Mouse (Mus musculus): ENCODE measurements at regions not wholly inside any gene's neighbourhood (a gene's known extent, or its start where the extent isn't known, plus 50 kb on each side); places are given as distances from the start of the nearest gene placed in this dataset.

DNA sequence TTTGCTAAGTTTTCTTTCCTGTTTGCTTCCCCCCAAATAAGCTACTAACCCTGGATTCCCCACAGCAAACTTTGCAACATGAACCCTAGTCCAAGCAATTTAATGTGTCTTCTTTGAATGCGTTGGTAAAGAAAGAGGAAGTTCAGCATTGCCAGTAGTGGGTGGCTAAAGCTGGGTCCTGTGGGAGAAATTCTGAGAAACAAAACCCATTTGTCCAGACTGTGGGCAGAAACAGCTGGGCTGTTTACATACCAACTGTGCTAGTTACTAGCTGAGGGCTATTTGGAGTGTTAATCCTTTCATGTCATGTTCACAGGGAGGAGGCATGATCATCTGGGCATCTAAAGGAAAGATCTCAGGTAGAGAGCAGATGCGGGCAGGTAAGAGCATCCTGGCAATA is 51.8 kb upstream of the 1190002N15Rik start:
- no peaks in the 10 kb centered on the region for H3K9me3 ChIP-seq (ENCODE audit: low read length)
- no peak overlapping the region for H3K4me3 ChIP-seq (ENCODE audit: low read depth, low read length)
- no peak for TF ChIP-seq CTCF (IDR thresholded peaks at IDR 0.05)
- WGBS: 88% methylated on average over 2 of the region's 2 CpGs
- H3K4me2 ChIP-seq (ENCODE audit: low read depth, low read length, poor library complexity, severe bottlenecking): no peak overlapping the region
- ATAC-seq (ENCODE audit: low FRiP score): no peak
- no peak overlapping the region for H3K9ac ChIP-seq (replicated peaks; ENCODE audit: low read length, poor library complexity, severe bottlenecking)
- H3K27me3 ChIP-seq (ENCODE audit: insufficient read depth, low read length): no peaks in the 10 kb centered on the region
- no peak overlapping the region for H3K27ac ChIP-seq (ENCODE audit: low read depth, low read length)
- DNase-seq (ENCODE audit: low spot score): no peak
- H3K36me3 ChIP-seq (ENCODE audit: insufficient read depth, low read length): no peaks in the 10 kb centered on the region
- no peaks in the 10 kb centered on the region for H3K4me1 ChIP-seq (ENCODE audit: insufficient read depth, low read length)

DNA sequence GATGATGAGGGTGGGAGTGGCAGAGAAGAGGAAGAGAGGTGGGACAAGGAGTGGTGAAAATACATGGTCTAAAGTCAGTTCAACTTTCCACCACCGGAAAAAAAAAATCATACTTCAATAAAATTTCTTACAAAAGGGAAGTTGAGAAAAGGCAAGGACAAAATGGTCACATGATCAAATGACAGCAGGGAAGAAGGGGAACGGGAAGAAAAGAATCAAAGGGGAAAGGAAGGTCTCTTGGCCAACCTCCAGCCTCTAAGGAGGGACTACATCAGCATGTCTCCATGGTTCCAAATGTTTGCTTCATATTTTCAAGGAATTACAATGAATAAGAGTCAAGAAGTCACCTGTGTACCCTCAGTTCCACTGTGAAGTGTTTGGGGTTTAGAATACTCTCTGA is 64.7 kb upstream of the Slc9a9 start:
- H3K4me1 ChIP-seq (ENCODE audit: insufficient read depth, low read length): no peaks in the 10 kb centered on the region
- H3K36me3 ChIP-seq (ENCODE audit: insufficient read depth, low read length): no peaks in the 10 kb centered on the region
- no peak overlapping the region for H3K4me3 ChIP-seq (ENCODE audit: low read depth, low read length)
- no peaks in the 10 kb centered on the region for H3K9me3 ChIP-seq (ENCODE audit: low read length)
- H3K9ac ChIP-seq (replicated peaks; ENCODE audit: low read length, poor library complexity, severe bottlenecking): no peak overlapping the region
- no peak overlapping the region for H3K27ac ChIP-seq (ENCODE audit: low read depth, low read length)
- H3K27me3 ChIP-seq (ENCODE audit: insufficient read depth, low read length): no peaks in the 10 kb centered on the region
- ATAC-seq (ENCODE audit: low FRiP score) (no peak), DNase-seq (ENCODE audit: low spot score) (no peak)
- no peak for TF ChIP-seq CTCF (IDR thresholded peaks at IDR 0.05)
- WGBS: 71% methylated on average over 2 of the region's 2 CpGs
- H3K4me2 ChIP-seq (ENCODE audit: low read depth, low read length, poor library complexity, severe bottlenecking): no peak overlapping the region

DNA sequence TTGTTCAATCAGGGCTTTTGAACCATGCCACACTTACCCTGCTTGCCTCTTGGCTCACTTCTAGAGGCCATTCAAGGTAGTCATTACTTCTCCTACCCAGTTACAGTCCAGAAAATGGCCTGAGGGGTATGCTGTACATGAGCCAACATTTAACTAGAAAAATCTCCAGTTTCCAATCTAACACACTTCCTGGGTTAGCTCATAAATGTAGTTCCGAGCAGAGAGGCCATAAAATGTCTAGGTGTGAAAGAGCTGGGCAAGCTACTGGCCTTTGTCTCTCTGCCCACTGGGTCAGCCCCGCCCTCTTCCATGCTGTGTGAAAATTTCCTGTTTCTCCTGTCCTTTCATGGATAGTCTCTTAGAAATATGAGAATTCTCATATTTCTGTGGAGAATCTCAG is 63.3 kb upstream of the Slc9a9 start:
- no peak for TF ChIP-seq CTCF (IDR thresholded peaks at IDR 0.05)
- Histone ChIP-seq H3K9me3 (ENCODE audit: low read length) (no peaks in the 10 kb centered on the region), H3K27me3 (ENCODE audit: insufficient read depth, low read length) (no peaks in the 10 kb centered on the region), H3K4me2 (ENCODE audit: low read depth, low read length, poor library complexity, severe bottlenecking) (no peak overlapping the region), H3K27ac (ENCODE audit: low read depth, low read length) (no peak overlapping the region; the same call in 1 of the 2 replicates), H3K4me3 (ENCODE audit: low read depth, low read length) (no peak overlapping the region), H3K4me1 (ENCODE audit: insufficient read depth, low read length) (peaks cover 4% of the 10 kb centered on the region; the same call in 1 of the 2 replicates), H3K36me3 (ENCODE audit: insufficient read depth, low read length) (no peaks in the 10 kb centered on the region), H3K9ac (replicated peaks; ENCODE audit: low read length, poor library complexity, severe bottlenecking) (no peak overlapping the region)
- DNase-seq (ENCODE audit: low spot score) (no peak), ATAC-seq (ENCODE audit: low FRiP score) (no peak)
- 90% methylated on average over 2 of the region's 2 CpGs for WGBS

DNA sequence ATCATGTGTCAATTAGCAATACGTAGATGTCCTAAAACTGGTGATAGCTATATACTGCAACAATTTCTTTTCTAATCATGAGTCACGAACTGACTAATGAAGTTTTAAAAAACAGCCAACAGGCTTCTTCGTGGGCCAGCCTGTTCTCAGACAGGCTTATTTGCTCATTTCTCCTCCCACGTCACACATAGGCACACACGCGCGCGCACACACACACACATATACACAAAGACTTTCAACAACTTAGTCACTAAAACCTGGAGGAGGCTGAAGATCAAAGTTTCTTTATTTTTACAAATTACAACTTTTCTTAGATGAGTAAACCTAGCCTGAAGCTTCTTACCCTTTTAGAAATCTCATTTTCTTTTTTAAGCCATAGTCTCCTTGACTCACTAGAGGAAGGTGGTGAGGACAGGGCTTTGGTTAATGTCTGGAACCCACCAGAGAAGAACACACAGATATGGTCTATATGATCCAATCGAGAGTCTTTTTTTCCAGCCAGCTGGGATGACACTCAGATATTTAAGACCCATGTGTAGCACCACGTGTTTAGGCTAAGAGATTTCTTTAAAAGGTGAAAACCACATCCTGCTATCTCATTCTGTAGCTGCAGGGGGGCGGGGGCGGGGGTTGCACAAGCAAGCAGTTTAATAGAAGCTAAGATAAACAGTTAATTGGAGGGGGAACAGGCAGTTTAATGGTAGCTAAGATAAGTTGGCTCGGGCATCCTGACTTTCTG is 62.5 kb upstream of the Slc9a9 start:
- H3K4me3 ChIP-seq (ENCODE audit: low read depth, low read length): no peak overlapping the region
- H3K27ac ChIP-seq (ENCODE audit: low read depth, low read length): no peak overlapping the region; the same call in 1 of the 2 replicates
- WGBS: 84% methylated on average over 13 of the region's 13 CpGs
- no peak overlapping the region for H3K9ac ChIP-seq (replicated peaks; ENCODE audit: low read length, poor library complexity, severe bottlenecking)
- ATAC-seq (ENCODE audit: low FRiP score): no peak
- H3K36me3 ChIP-seq (ENCODE audit: insufficient read depth, low read length): no peaks in the 10 kb centered on the region
- H3K4me1 ChIP-seq (ENCODE audit: insufficient read depth, low read length): peaks cover 4% of the 10 kb centered on the region; the same call in 1 of the 2 replicates
- no peaks in the 10 kb centered on the region for H3K27me3 ChIP-seq (ENCODE audit: insufficient read depth, low read length)
- no peak overlapping the region for H3K4me2 ChIP-seq (ENCODE audit: low read depth, low read length, poor library complexity, severe bottlenecking)
- H3K9me3 ChIP-seq (ENCODE audit: low read length): no peaks in the 10 kb centered on the region
- no peak for TF ChIP-seq CTCF (IDR thresholded peaks at IDR 0.05)
- DNase-seq (ENCODE audit: low spot score): no peak

DNA sequence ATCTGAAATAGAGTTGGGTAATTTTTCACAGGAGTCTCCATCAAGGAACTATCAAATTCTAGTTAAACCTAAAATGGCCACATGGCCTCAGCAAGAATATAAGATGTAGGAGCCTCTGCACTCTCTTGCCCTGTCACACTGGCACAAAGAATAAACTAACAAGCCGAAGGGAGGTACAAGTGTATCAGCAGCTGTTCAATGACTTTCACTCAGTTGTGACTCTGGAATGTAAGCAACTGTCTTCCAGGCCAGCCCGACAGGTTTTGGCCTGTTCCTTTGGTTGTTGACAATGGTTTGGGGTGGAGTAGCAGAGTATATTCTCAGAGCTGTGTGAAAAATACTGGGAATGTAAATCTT is 62.0 kb upstream of the Slc9a9 start:
- no peak overlapping the region for H3K27ac ChIP-seq (ENCODE audit: low read depth, low read length)
- H3K4me2 ChIP-seq (ENCODE audit: low read depth, low read length, poor library complexity, severe bottlenecking): no peak overlapping the region
- no peaks in the 10 kb centered on the region for H3K27me3 ChIP-seq (ENCODE audit: insufficient read depth, low read length)
- H3K36me3 ChIP-seq (ENCODE audit: insufficient read depth, low read length): no peaks in the 10 kb centered on the region
- H3K4me1 ChIP-seq (ENCODE audit: insufficient read depth, low read length): peaks cover 4% of the 10 kb centered on the region; the same call in 1 of the 2 replicates
- DNase-seq (ENCODE audit: low spot score): no peak
- ATAC-seq (ENCODE audit: low FRiP score): no peak
- 81% methylated on average over 2 of the region's 2 CpGs for WGBS
- H3K9ac ChIP-seq (replicated peaks; ENCODE audit: low read length, poor library complexity, severe bottlenecking): no peak overlapping the region
- no peak for TF ChIP-seq CTCF (IDR thresholded peaks at IDR 0.05)
- no peaks in the 10 kb centered on the region for H3K9me3 ChIP-seq (ENCODE audit: low read length)
- H3K4me3 ChIP-seq (ENCODE audit: low read depth, low read length): no peak overlapping the region

DNA sequence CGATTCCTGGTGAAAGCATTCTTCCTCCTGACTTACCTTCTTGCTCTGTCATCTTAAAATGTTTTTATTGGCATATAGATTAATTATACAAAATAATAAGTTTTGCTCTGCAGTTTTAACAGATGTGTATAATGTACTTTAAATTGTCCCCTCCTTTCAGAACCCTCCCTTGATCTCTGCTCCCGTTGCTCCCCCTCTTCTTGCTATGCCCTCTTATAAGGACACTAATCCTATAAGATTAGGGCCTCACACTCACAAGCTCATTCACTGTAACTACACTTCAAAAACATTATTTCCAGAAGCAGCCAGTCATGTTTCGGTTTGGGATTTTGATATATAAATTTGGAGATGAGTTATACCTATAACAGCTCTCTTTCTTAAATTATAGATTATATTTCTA is 59.6 kb upstream of the Slc9a9 start:
- Histone ChIP-seq H3K36me3 (ENCODE audit: insufficient read depth, low read length) (no peaks in the 10 kb centered on the region), H3K27me3 (ENCODE audit: insufficient read depth, low read length) (no peaks in the 10 kb centered on the region), H3K4me3 (ENCODE audit: low read depth, low read length) (no peak overlapping the region), H3K4me2 (ENCODE audit: low read depth, low read length, poor library complexity, severe bottlenecking) (no peak overlapping the region), H3K9me3 (ENCODE audit: low read length) (no peaks in the 10 kb centered on the region), H3K27ac (ENCODE audit: low read depth, low read length) (no peak overlapping the region), H3K4me1 (ENCODE audit: insufficient read depth, low read length) (peaks cover 4% of the 10 kb centered on the region; the same call in 1 of the 2 replicates), H3K9ac (replicated peaks; ENCODE audit: low read length, poor library complexity, severe bottlenecking) (no peak overlapping the region)
- TF ChIP-seq CTCF (IDR thresholded peaks at IDR 0.05): no peak
- DNase-seq (ENCODE audit: low spot score): no peak
- no peak for ATAC-seq (ENCODE audit: low FRiP score)
- WGBS: 42% methylated on average over 3 of the region's 3 CpGs

Measured in midbrain, postnatal 0 days (tissue).